Mouse (Mus musculus): Measurements from ENCODE around the gene Pygo1.

DNA sequence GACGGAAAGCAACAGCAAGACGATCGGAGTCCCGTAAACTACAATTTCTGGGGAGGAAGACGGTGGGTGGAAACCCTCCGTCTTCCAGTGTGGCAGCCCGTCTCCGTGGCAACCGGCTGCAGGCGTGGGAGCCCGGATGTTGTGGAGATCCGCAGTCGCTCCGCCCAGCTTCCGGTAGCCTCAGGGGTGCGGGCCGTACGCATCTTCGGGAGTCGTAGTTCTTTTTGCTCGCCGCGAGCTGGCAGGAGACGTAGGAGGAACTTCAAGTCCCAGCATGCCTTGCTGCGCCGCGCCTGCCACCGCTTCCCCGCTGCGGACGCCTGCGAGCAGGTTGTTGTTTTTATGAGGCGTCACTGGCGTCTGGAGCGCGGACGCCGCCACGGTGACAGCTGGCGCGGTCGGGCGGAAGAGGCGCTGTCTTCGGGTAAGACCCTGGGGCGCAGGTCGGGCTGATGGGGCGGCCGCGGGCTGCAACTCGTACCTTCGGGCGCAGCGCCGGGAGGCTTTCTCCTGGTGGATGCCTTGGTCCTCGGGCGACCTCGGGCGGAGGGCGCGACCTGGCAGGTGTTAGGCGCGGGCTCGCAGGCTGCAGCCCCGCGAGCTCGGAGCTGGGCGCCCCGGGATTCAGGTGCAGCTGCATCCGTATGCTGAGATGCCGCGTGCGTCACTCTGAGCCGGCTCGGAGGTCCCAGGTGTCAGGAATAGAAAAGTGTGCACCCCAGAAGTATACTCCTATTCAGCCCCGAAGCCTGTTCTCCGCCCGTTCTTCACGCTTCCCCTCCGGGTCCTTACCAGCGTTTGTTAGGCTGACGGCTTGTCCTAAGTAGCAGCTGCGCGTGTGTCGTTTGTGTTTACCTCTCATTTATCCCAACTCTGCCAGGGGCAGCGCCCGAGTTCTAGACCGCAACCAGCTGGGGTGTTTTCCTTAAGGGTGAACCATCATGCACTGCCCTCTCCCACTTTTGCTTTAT is 60.1 kb downstream of the Pygo1 start, which contains the start of the genes Ccpg1os and Ccpg1:
- no peak for TF ChIP-seq CTCF (IDR thresholded peaks at IDR 0.05; ENCODE audit: insufficient read depth, low read length)
- TF ChIP-seq POLR2A (IDR thresholded peaks at IDR 0.05; ENCODE audit: borderline replicate concordance, extremely low read depth, low read depth, low read length), result peak; percentile 79

All from lung, adult 2 months (tissue).